Mouse (Mus musculus) midbrain, embryonic 12.5 days (tissue): Measurements from ENCODE around the gene Agtpbp1. TPM values are rescaled to one million over a fixed set of nuclear protein-coding genes. Genes with fewer than 3 reads are reported as not detected.

Experiments
- ATAC-seq: fragments of 200-750 bp; cut with Nextera tagmentation; 2 replicates; pipeline ENCODE4 v1.8.0; 2017; ENCODE audit warnings: low read depth, moderate TSS enrichment, moderate library complexity; ENCODE audit not compliant: low FRiP score
- H3K27ac ChIP-seq: fragments of 300-500 bp; sonication (generic); replicated peaks from 2 replicates; pipeline ENCODE4 v1.5.1; 2016; ENCODE audit warnings: mild to moderate bottlenecking
- H3K27me3 ChIP-seq: fragments of 300-500 bp; sonication (generic); 2 replicates; pipeline ENCODE4 v1.6.1; 2016; ENCODE audit warnings: mild to moderate bottlenecking
- H3K36me3 ChIP-seq: fragments of 300-500 bp; sonication (generic); 2 replicates; pipeline ENCODE4 v1.6.1; 2016
- H3K4me1 ChIP-seq: fragments of 300-500 bp; sonication (generic); 2 replicates; pipeline ENCODE4 v1.6.1; 2016
- H3K4me2 ChIP-seq: fragments of 300-500 bp; sonication (generic); replicated peaks from 2 replicates; pipeline ENCODE4 v1.6.1; 2016; ENCODE audit warnings: mild to moderate bottlenecking, moderate library complexity
- H3K4me3 ChIP-seq: fragments of 300-500 bp; sonication (generic); 2 replicates; pipeline ENCODE4 v1.5.1; 2016; ENCODE audit warnings: mild to moderate bottlenecking
- H3K9ac ChIP-seq: fragments of 300-500 bp; sonication (generic); replicated peaks from 2 replicates; pipeline ENCODE4 v1.6.1; 2016; ENCODE audit warnings: mild to moderate bottlenecking, moderate library complexity
- H3K9me3 ChIP-seq: fragments of 300-500 bp; sonication (generic); 2 replicates; pipeline ENCODE4 v1.6.1; 2016; ENCODE audit warnings: mild to moderate bottlenecking
- WGBS: fragments of 180-500 bp; shearing (Covaris S2); methylation state at CpG from one replicate; pipeline ENCODE4 v1.1.7; 2016; 5-methylcytosine and 5-hydroxymethylcytosine counted together
- polyA plus RNA-seq: library from polyadenylated mRNA; unstranded; fragments of >200 nt; fragmentation: Nextera tagmentation; extraction: Ambion mirVana; gene quantifications from 2 replicates; pipeline ENCODE4 v1.2.1, GENCODE M21; 2016

The Agtpbp1 gene
- polyA plus RNA-seq, 1 experiment from 2014 or later, result 29.5 TPM

- ATAC-seq, result no peak
- Histone ChIP-seq H3K4me2 (no peak overlapping the region), H3K27ac (no peak overlapping the region), H3K9me3 (no peaks in the 10 kb centered on the region), H3K4me1 (no peaks in the 10 kb centered on the region), H3K9ac (no peak overlapping the region), H3K4me3 (no peak overlapping the region), H3K27me3 (no peaks in the 10 kb centered on the region), H3K36me3 (no peaks in the 10 kb centered on the region)
- WGBS, result 61% methylated on average over 1 of the region's 1 CpGs
These were observed 35.7 kb downstream of the Agtpbp1 start for GRCm38 (mm10) chr13:59549318-59549798.

- WGBS, result 87% methylated on average over 4 of the region's 4 CpGs
- Histone ChIP-seq H3K4me2 (no peak overlapping the region), H3K9me3 (no peaks in the 10 kb centered on the region), H3K27ac (no peak overlapping the region), H3K36me3 (no peaks in the 10 kb centered on the region), H3K9ac (no peak overlapping the region), H3K27me3 (no peaks in the 10 kb centered on the region), H3K4me3 (no peak overlapping the region), H3K4me1 (no peaks in the 10 kb centered on the region)
- no peak for ATAC-seq
These were observed 37.3 kb downstream of the Agtpbp1 start for GRCm38 (mm10) chr13:59547716-59548115.

- H3K27me3 ChIP-seq, result no peaks in the 10 kb centered on the region
- no peak for ATAC-seq
- H3K9ac ChIP-seq, result no peak overlapping the region
- H3K4me2 ChIP-seq, result no peak overlapping the region
- no peaks in the 10 kb centered on the region for H3K36me3 ChIP-seq
- H3K4me1 ChIP-seq, result no peaks in the 10 kb centered on the region
- H3K9me3 ChIP-seq, result no peaks in the 10 kb centered on the region
- no peak overlapping the region for H3K4me3 ChIP-seq
- H3K27ac ChIP-seq, result no peak overlapping the region
- 78% methylated on average over 2 of the region's 2 CpGs for WGBS
These were observed 37.9 kb downstream of the Agtpbp1 start for GRCm38 (mm10) chr13:59547091-59547490.

- no peak overlapping the region for H3K4me2 ChIP-seq
- H3K27me3 ChIP-seq, result no peaks in the 10 kb centered on the region
- no peak overlapping the region for H3K4me3 ChIP-seq
- no peak overlapping the region for H3K9ac ChIP-seq
- WGBS, result 93% methylated on average over 10 of the region's 10 CpGs
- H3K36me3 ChIP-seq, result no peaks in the 10 kb centered on the region
- no peaks in the 10 kb centered on the region for H3K9me3 ChIP-seq
- no peak for ATAC-seq
- H3K27ac ChIP-seq, result no peak overlapping the region
- no peaks in the 10 kb centered on the region for H3K4me1 ChIP-seq
These were observed 42.6 kb downstream of the Agtpbp1 start for GRCm38 (mm10) chr13:59542411-59542810.

- H3K4me3 ChIP-seq, result no peak overlapping the region
- H3K27ac ChIP-seq, result no peak overlapping the region
- no peak overlapping the region for H3K9ac ChIP-seq
- H3K27me3 ChIP-seq, result no peaks in the 10 kb centered on the region
- WGBS, result 82% methylated on average over 5 of the region's 5 CpGs
- H3K4me1 ChIP-seq, result no peaks in the 10 kb centered on the region
- no peaks in the 10 kb centered on the region for H3K9me3 ChIP-seq
- no peak overlapping the region for H3K4me2 ChIP-seq
- no peak for ATAC-seq
- H3K36me3 ChIP-seq, result no peaks in the 10 kb centered on the region
These were observed 45.0 kb downstream of the Agtpbp1 start for GRCm38 (mm10) chr13:59540030-59540429.

- H3K4me2 ChIP-seq, result no peak overlapping the region
- H3K4me1 ChIP-seq, result no peaks in the 10 kb centered on the region
- H3K9me3 ChIP-seq, result no peaks in the 10 kb centered on the region
- H3K27me3 ChIP-seq, result no peaks in the 10 kb centered on the region
- no peak overlapping the region for H3K27ac ChIP-seq
- no peak for ATAC-seq
- WGBS, result 95% methylated on average over 5 of the region's 5 CpGs
- no peak overlapping the region for H3K9ac ChIP-seq
- no peak overlapping the region for H3K4me3 ChIP-seq
- no peaks in the 10 kb centered on the region for H3K36me3 ChIP-seq
These were observed 46.4 kb downstream of the Agtpbp1 start for GRCm38 (mm10) chr13:59538661-59539060.

- ATAC-seq, result no peak
- Histone ChIP-seq H3K27me3 (no peaks in the 10 kb centered on the region), H3K4me3 (no peak overlapping the region), H3K4me1 (no peaks in the 10 kb centered on the region), H3K27ac (no peak overlapping the region), H3K9me3 (no peaks in the 10 kb centered on the region), H3K4me2 (no peak overlapping the region), H3K36me3 (0 out of 2 replicates have a peak, but pooled peaks cover 4% of the 10 kb centered on the region), H3K9ac (no peak overlapping the region)
- WGBS, result 80% methylated on average over 2 of the region's 2 CpGs
These were observed 48.4 kb downstream of the Agtpbp1 start for GRCm38 (mm10) chr13:59536631-59537030.

GRCm38 (mm10) chr13:59535746-59536145, 49.3 kb downstream of the Agtpbp1 start:
- Histone ChIP-seq H3K4me1 (no peaks in the 10 kb centered on the region), H3K27ac (no peak overlapping the region), H3K9me3 (no peaks in the 10 kb centered on the region), H3K36me3 (0 out of 2 replicates have a peak, but pooled peaks cover 4% of the 10 kb centered on the region), H3K9ac (no peak overlapping the region), H3K4me2 (no peak overlapping the region), H3K4me3 (no peak overlapping the region), H3K27me3 (no peaks in the 10 kb centered on the region)
- ATAC-seq, result no peak
- 88% methylated on average over 6 of the region's 6 CpGs for WGBS

- no peaks in the 10 kb centered on the region for H3K27me3 ChIP-seq
- no peak overlapping the region for H3K9ac ChIP-seq
- no peak for ATAC-seq
- no peak overlapping the region for H3K27ac ChIP-seq
- H3K4me2 ChIP-seq, result no peak overlapping the region
- WGBS, result 87% methylated on average over 4 of the region's 4 CpGs
- H3K9me3 ChIP-seq, result no peaks in the 10 kb centered on the region
- no peaks in the 10 kb centered on the region for H3K4me1 ChIP-seq
- H3K36me3 ChIP-seq, result 0 out of 2 replicates have a peak, but pooled peaks cover 4% of the 10 kb centered on the region
- no peak overlapping the region for H3K4me3 ChIP-seq
These were observed 50.7 kb downstream of the Agtpbp1 start for GRCm38 (mm10) chr13:59534301-59534700.

GRCm38 (mm10) chr13:59533331-59533730, 51.7 kb downstream of the Agtpbp1 start:
- Histone ChIP-seq H3K36me3 (0 out of 2 replicates have a peak, but pooled peaks cover 4% of the 10 kb centered on the region), H3K4me3 (no peak overlapping the region), H3K9ac (no peak overlapping the region), H3K27me3 (no peaks in the 10 kb centered on the region), H3K4me1 (no peaks in the 10 kb centered on the region), H3K4me2 (no peak overlapping the region), H3K27ac (no peak overlapping the region), H3K9me3 (no peaks in the 10 kb centered on the region)
- no peak for ATAC-seq
- WGBS, result 89% methylated on average over 6 of the region's 6 CpGs

GRCm38 (mm10) chr13:59531203-59531602, 53.8 kb downstream of the Agtpbp1 start:
- 64% methylated on average over 2 of the region's 2 CpGs for WGBS
- no peaks in the 10 kb centered on the region for H3K27me3 ChIP-seq
- no peak overlapping the region for H3K4me2 ChIP-seq
- no peak overlapping the region for H3K4me3 ChIP-seq
- H3K4me1 ChIP-seq, result no peaks in the 10 kb centered on the region
- H3K9me3 ChIP-seq, result no peaks in the 10 kb centered on the region
- H3K36me3 ChIP-seq, result peaks cover 16% of the 10 kb centered on the region; the same call in 1 of the 2 replicates
- ATAC-seq, result no peak
- H3K9ac ChIP-seq, result no peak overlapping the region
- H3K27ac ChIP-seq, result no peak overlapping the region

- Histone ChIP-seq H3K27me3 (no peaks in the 10 kb centered on the region), H3K4me3 (no peak overlapping the region), H3K4me1 (no peaks in the 10 kb centered on the region), H3K9me3 (no peaks in the 10 kb centered on the region), H3K36me3 (peaks cover 16% of the 10 kb centered on the region; the same call in 1 of the 2 replicates), H3K27ac (no peak overlapping the region), H3K4me2 (no peak overlapping the region), H3K9ac (no peak overlapping the region)
- ATAC-seq, result no peak
- 91% methylated on average over 8 of the region's 8 CpGs for WGBS
These were observed 54.5 kb downstream of the Agtpbp1 start for GRCm38 (mm10) chr13:59530491-59530890.
